Mouse (Mus musculus) brown adipose tissue, adult 24 weeks (tissue): ENCODE measurements around the gene Cep19. TPM values are rescaled to one million over a fixed set of nuclear protein-coding genes. Genes with fewer than 3 reads are reported as not detected.

Experiments
- H3K27ac ChIP-seq: fragments of 200-500 bp; replicated peaks from 2 replicates; pipeline ENCODE4 v1.5.1; 2012; ENCODE audit warnings: low read depth, mild to moderate bottlenecking, low read length
- H3K4me1 ChIP-seq: fragments of 200-500 bp; 2 replicates; pipeline ENCODE4 v1.6.1; 2012; ENCODE audit warnings: low read length, mixed read lengths; ENCODE audit not compliant: control insufficient read depth, insufficient read depth, insufficient read length
- H3K4me3 ChIP-seq: fragments of 200-500 bp; 2 replicates; pipeline ENCODE4 v1.5.1; 2012; ENCODE audit warnings: low read depth, mild to moderate bottlenecking, low read length, moderate library complexity; ENCODE audit not compliant: insufficient read depth
- polyA plus RNA-seq: library from polyadenylated mRNA; stranded (reverse); fragments of >200 nt; gene quantifications from 2 replicates; pipeline ENCODE4 v1.2.4, GENCODE M21; 2012; ENCODE audit not compliant: missing spikeins, insufficient read depth, insufficient read length

The Cep19 gene
- polyA plus RNA-seq, 1 experiment = 13.5 TPM

- H3K4me1 ChIP-seq = 0 out of 2 replicates have a peak, but pooled peaks cover 1% of the 10 kb centered on the region
- no peak overlapping the region for H3K27ac ChIP-seq
- H3K4me3 ChIP-seq = no peak overlapping the region
Observed at GRCm38 (mm10) chr16:32153976-32154375, 54.4 kb downstream of the Cep19 start.

- 0 out of 2 replicates have a peak, but pooled peaks cover 4% of the 10 kb centered on the region for H3K4me1 ChIP-seq
- H3K4me3 ChIP-seq = no peak overlapping the region
- H3K27ac ChIP-seq = no peak overlapping the region
Observed at GRCm38 (mm10) chr16:32154437-32154836, 54.8 kb downstream of the Cep19 start.

GRCm38 (mm10) chr16:32156719-32157118, 57.1 kb downstream of the Cep19 start:
- H3K4me3 ChIP-seq = no peak overlapping the region
- H3K27ac ChIP-seq = no peak overlapping the region
- H3K4me1 ChIP-seq = peaks cover 8% of the 10 kb centered on the region; the same call in 1 of the 2 replicates

GRCm38 (mm10) chr16:32157369-32157768, 57.8 kb downstream of the Cep19 start:
- H3K27ac ChIP-seq = no peak overlapping the region
- H3K4me3 ChIP-seq = no peak overlapping the region
- peaks cover 8% of the 10 kb centered on the region; the same call in 1 of the 2 replicates for H3K4me1 ChIP-seq

Other genes starting within 250 kb of the Cep19 start
- not detected in 2 replicates for gene Meltf, start 221.0 kb upstream of the Cep19 start, polyA plus RNA-seq
- gene Pigz, start 165.9 kb upstream of the Cep19 start, polyA plus RNA-seq = 1.1 TPM in 1 of 2 replicates, not detected in the other
- gene 0610012G03Rik, start 151.3 kb upstream of the Cep19 start, polyA plus RNA-seq = 106 and 114 TPM in 2 replicates
- 67.8 and 91.6 TPM in 2 replicates for gene Ncbp2, start 151.3 kb upstream of the Cep19 start, polyA plus RNA-seq
- gene Senp5, start 96.5 kb upstream of the Cep19 start, polyA plus RNA-seq = 8.1 and 10.8 TPM in 2 replicates
- gene Pak2, start 20.5 kb upstream of the Cep19 start, polyA plus RNA-seq = 23.1 and 24.3 TPM in 2 replicates
- 25.2 and 38.3 TPM in 2 replicates for gene Pigx, start 60 bp upstream of the Cep19 start, polyA plus RNA-seq
- gene Nrros, start 65.8 kb downstream of the Cep19 start, polyA plus RNA-seq = 3.3 and 6.0 TPM in 2 replicates
- not detected in 2 replicates for gene Bex6, start 80.0 kb downstream of the Cep19 start, polyA plus RNA-seq
- gene Fbxo45, start 147.4 kb downstream of the Cep19 start, polyA plus RNA-seq = 6.5 and 7.8 TPM in 2 replicates
- gene Wdr53, start 147.4 kb downstream of the Cep19 start, polyA plus RNA-seq = 13.5 and 14.7 TPM in 2 replicates
- gene Smco1, start 171.7 kb downstream of the Cep19 start, polyA plus RNA-seq = 2.2 TPM in 1 of 2 replicates, not detected in the other
- 7.3 and 8.4 TPM in 2 replicates for gene Rnf168, start 177.7 kb downstream of the Cep19 start, polyA plus RNA-seq
- gene Ubxn7, start 232.5 kb downstream of the Cep19 start, polyA plus RNA-seq = 7.3 and 10.7 TPM in 2 replicates